12 mouse cellular contexts compared by ENCODE assay signal in genomic region chr12:117282659-117283058, GRCm38 (mm10).
"Had no signal": no experiment of that assay in that cellular context is flagged by ENCODE, and none has a peak within 500 bp of the region (broad histone marks: within the 10 kb centered on the region; RNA-seq: fewer than 3 reads in every experiment).

No protein-coding gene starts in this region.

- H3K27me3 ChIP-seq: limb, embryonic 15.5 days; lung, embryonic 15.5 days; megakaryocyte, embryonic 14.5 days; neural tube, embryonic 13.5 days had no signal

- H3K9me3 ChIP-seq: limb, embryonic 15.5 days; liver, embryonic 12.5 days; lung, embryonic 15.5 days; neural tube, embryonic 13.5 days had no signal

- ATAC-seq: liver, embryonic 12.5 days had no signal

- H3K4me3 ChIP-seq: left cerebral cortex, adult 2 months; limb, embryonic 15.5 days; liver, embryonic 12.5 days; lung, embryonic 15.5 days; megakaryocyte, embryonic 14.5 days; neural tube, embryonic 13.5 days had no signal

- H3K4me1 ChIP-seq: limb, embryonic 15.5 days; liver, embryonic 12.5 days; lung, embryonic 15.5 days; megakaryocyte, embryonic 14.5 days had no signal

- H3K9ac ChIP-seq: limb, embryonic 15.5 days; liver, embryonic 12.5 days; lung, embryonic 15.5 days; neural tube, embryonic 13.5 days had no signal

- H3K4me2 ChIP-seq: limb, embryonic 15.5 days; liver, embryonic 12.5 days; lung, embryonic 15.5 days; neural tube, embryonic 13.5 days had no signal

- DNase-seq: kidney, adult 18-20 months; kidney, postnatal 10 days; lung, postnatal 14 days; thymus, postnatal 4 days had no signal

- H3K36me3 ChIP-seq: limb, embryonic 15.5 days; liver, embryonic 12.5 days; lung, embryonic 15.5 days; neural tube, embryonic 13.5 days had no signal

- H3K27ac ChIP-seq: left cerebral cortex, adult 2 months; limb, embryonic 15.5 days; liver, embryonic 12.5 days; lung, embryonic 15.5 days; macrophage; neural tube, embryonic 13.5 days; stomach, postnatal 0 days had no signal
